Comparison of ENCODE assay signal across 27 mouse cellular contexts in the genomic region with DNA sequence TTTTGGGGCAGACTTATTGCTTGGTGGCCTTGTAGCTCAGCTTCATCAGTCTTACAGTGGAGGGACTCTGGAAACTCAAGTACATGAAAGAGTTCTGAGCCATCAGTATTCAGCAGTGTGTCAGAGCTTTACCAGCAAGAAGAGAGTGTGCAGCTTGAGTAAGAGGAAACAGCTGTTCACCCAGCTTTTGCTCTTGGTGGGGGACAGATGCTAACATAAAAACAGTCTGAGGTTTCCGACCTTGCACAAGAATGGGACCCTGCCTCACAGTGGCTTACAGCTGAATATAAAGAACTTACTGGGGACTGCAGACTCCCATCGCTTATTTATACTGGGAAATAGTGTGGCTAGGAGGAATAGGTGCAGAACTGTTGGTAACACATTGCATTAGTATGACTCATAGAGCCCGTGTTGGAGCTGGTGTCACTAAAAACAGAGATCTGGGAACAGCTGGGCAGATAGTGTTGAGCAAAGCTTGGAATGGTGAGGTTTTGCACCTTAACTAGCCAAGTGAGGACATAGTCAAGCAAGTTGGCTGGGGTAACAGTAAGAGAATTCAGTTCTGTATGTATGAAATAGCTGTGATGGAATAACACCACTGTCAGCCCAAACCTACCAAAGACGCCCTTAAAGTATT. TPM values are rescaled to one million over a fixed set of nuclear protein-coding genes. Genes with fewer than 3 reads are reported as not detected.
DNase-seq lines count a peak whose midpoint lies in the region; ATAC-seq and TF ChIP-seq lines count a peak whose summit lies in the region.
"Had no signal": no experiment of that assay in that cellular context is flagged by ENCODE, and none has a peak within 500 bp of the region (broad histone marks: within the 10 kb centered on the region; RNA-seq: fewer than 3 reads in every experiment).

No protein-coding gene starts in this region.

- H3K27me3 ChIP-seq in C2C12 (ENCODE audit: control insufficient read depth, insufficient read depth, insufficient read length) = no peaks in the 10 kb centered on the region
- no peaks in the 10 kb centered on the region for H3K27me3 ChIP-seq in heart, embryonic 12.5 days (replicated peaks)
- H3K27me3 ChIP-seq: embryonic facial prominence, embryonic 13.5 days; forebrain, embryonic 15.5 days; hindbrain, embryonic 13.5 days; limb, embryonic 15.5 days; liver, embryonic 15.5 days; midbrain, embryonic 12.5 days; stomach, embryonic 15.5 days had no signal

- no peak overlapping the region for H3K9ac ChIP-seq in heart, embryonic 12.5 days
- H3K9ac ChIP-seq: embryonic facial prominence, embryonic 13.5 days; forebrain, embryonic 15.5 days; hindbrain, embryonic 13.5 days; limb, embryonic 15.5 days; liver, embryonic 15.5 days; midbrain, embryonic 12.5 days; stomach, embryonic 15.5 days had no signal

- H3K4me1 ChIP-seq in heart, embryonic 12.5 days (replicated peaks) = no peaks in the 10 kb centered on the region
- H3K4me1 ChIP-seq: embryonic facial prominence, embryonic 13.5 days; forebrain, embryonic 15.5 days; hindbrain, embryonic 13.5 days; limb, embryonic 15.5 days; liver, embryonic 15.5 days; midbrain, embryonic 12.5 days; stomach, embryonic 15.5 days had no signal

- DNase-seq in adrenal gland, adult 2 months = peak; percentile 46
- DNase-seq in adrenal gland, adult 18-20 months (ENCODE audit: low spot score in 2 of 2) = no peak
- DNase-seq in thymus, postnatal 14 days = peak; percentile 33
- no peak for DNase-seq in ovary, postnatal 10 days (ENCODE audit: low spot score)
- no peak for DNase-seq in layer of hippocampus, adult 11-12 months (ENCODE audit: low spot score)
- DNase-seq: B cell, adult 2 months; cerebellum, adult 8-10 months; heart, postnatal 14 days; kidney, postnatal 36 days; layer of hippocampus, adult 9-11 months; retina, postnatal 1 day had no signal

- TF ChIP-seq CTCF in C2C12 (IDR thresholded peaks at IDR 0.05; ENCODE audit: control insufficient read depth, insufficient read depth, insufficient read length) = no peak

- H3K27ac ChIP-seq in heart, embryonic 12.5 days (ENCODE audit: poor library complexity, severe bottlenecking) = no peak overlapping the region
- H3K27ac ChIP-seq: embryonic facial prominence, embryonic 13.5 days; forebrain, embryonic 15.5 days; hindbrain, embryonic 13.5 days; limb, embryonic 15.5 days; liver, embryonic 15.5 days; macrophage; midbrain, embryonic 12.5 days; stomach, embryonic 15.5 days had no signal

- H3K79me2 ChIP-seq in C2C12 (ENCODE audit: control insufficient read depth, insufficient read depth) = no peaks in the 10 kb centered on the region

- H3K36me3 ChIP-seq in C2C12 (ENCODE audit: control insufficient read depth, insufficient read depth) = no peaks in the 10 kb centered on the region
- no peaks in the 10 kb centered on the region for H3K36me3 ChIP-seq in heart, embryonic 12.5 days
- H3K36me3 ChIP-seq: embryonic facial prominence, embryonic 13.5 days; forebrain, embryonic 15.5 days; hindbrain, embryonic 13.5 days; limb, embryonic 15.5 days; liver, embryonic 15.5 days; midbrain, embryonic 12.5 days; stomach, embryonic 15.5 days had no signal

- no peak overlapping the region for H3K4me3 ChIP-seq in C2C12 (ENCODE audit: insufficient read depth, poor library complexity, severe bottlenecking)
- H3K4me3 ChIP-seq in heart, embryonic 12.5 days = no peak overlapping the region
- H3K4me3 ChIP-seq: embryonic facial prominence, embryonic 13.5 days; forebrain, embryonic 15.5 days; hindbrain, embryonic 13.5 days; limb, embryonic 15.5 days; liver, embryonic 15.5 days; midbrain, embryonic 12.5 days; stomach, embryonic 15.5 days had no signal

- no peaks in the 10 kb centered on the region for H3K9me3 ChIP-seq in heart, embryonic 12.5 days (replicated peaks)
- H3K9me3 ChIP-seq: embryonic facial prominence, embryonic 13.5 days; forebrain, embryonic 15.5 days; hindbrain, embryonic 13.5 days; limb, embryonic 15.5 days; liver, embryonic 15.5 days; midbrain, embryonic 12.5 days; stomach, embryonic 15.5 days had no signal

- ATAC-seq in hematopoietic stem cell, adult 5-6 weeks (replicated peaks in 1 of 2; ENCODE audit: insufficient read depth in 1 of 2, low FRiP score in 2 of 2, low TSS enrichment in 1 of 2, low read depth in 1 of 2, poor library complexity in 2 of 2, severe bottlenecking in 2 of 2) = peak; percentile 95 to 97
- no peak for ATAC-seq in heart, embryonic 12.5 days (ENCODE audit: insufficient number of reproducible peaks, low FRiP score)
- ATAC-seq: forebrain, embryonic 15.5 days; intestine, embryonic 16.5 days had no signal

- H3K4me2 ChIP-seq in heart, embryonic 12.5 days = no peak overlapping the region
- H3K4me2 ChIP-seq: embryonic facial prominence, embryonic 13.5 days; forebrain, embryonic 15.5 days; heart, embryonic 11.5 days; hindbrain, embryonic 13.5 days; limb, embryonic 15.5 days; liver, embryonic 15.5 days; midbrain, embryonic 12.5 days; stomach, embryonic 15.5 days had no signal

- no peak overlapping the region for H3ac ChIP-seq in C2C12 (ENCODE audit: control insufficient read depth, insufficient read length, low read depth)

- no peaks in the 10 kb centered on the region for H3K79me3 ChIP-seq in C2C12 (ENCODE audit: low read depth)

- WGBS in heart, embryonic 12.5 days = 66% methylated on average over 4 of the region's 4 CpGs

TF ChIP-seq in C2C12, 6 proteins besides CTCF, POLR2A, EP300 and RAD21:
- TF ChIP-seq MYOD1 (IDR thresholded peaks at IDR 0.05; ENCODE audit: control insufficient read depth, insufficient read length, low read depth) (peak; percentile 95), MAX (IDR thresholded peaks at IDR 0.05) (no peak), FOSL1 (IDR thresholded peaks at IDR 0.05; ENCODE audit: insufficient read depth, low read length, poor library complexity, severe bottlenecking) (no peak), USF1 (IDR thresholded peaks at IDR 0.05; ENCODE audit: low read depth) (no peak), CEBPB (IDR thresholded peaks at IDR 0.05; ENCODE audit: low read depth) (peak; percentile 32)

RNA-seq across cellular contexts. Expression of a gene that starts 37.4 kb away (rescaled TPM):
- total RNA-seq in adrenal gland, adult 2 months (2021) = 10 to 100 TPM; 78.7 to 84.0 TPM
- 91.2 and 99.7 TPM in 2 replicates for polyA plus RNA-seq in adrenal gland, adult 2 months (2012; rRNA removed)
- total RNA-seq in adrenal gland, adult 18-20 months (2021) = 10 to 100 TPM; 64.0 to 83.4 TPM
- 75.1 TPM for polyA plus RNA-seq in C2C12 (2012; fragmentation: generic; extraction: Trizol)
- total RNA-seq in hematopoietic stem cell, adult 5-6 weeks (2017) = 79.0 and 101 TPM in 2 replicates
- 63.3 and 66.2 TPM in 2 replicates for polyA plus RNA-seq in heart, embryonic 12.5 days (2016; fragmentation: Nextera tagmentation; extraction: Ambion mirVana)

RNA-seq across cellular contexts. Expression of a gene that starts 44.5 kb away (rescaled TPM):
- under 1 TPM; 0.06 to 0.17 TPM for total RNA-seq in adrenal gland, adult 2 months (2021)
- not detected in 2 replicates for polyA plus RNA-seq in adrenal gland, adult 2 months (2012; rRNA removed)
- total RNA-seq in adrenal gland, adult 18-20 months (2021) = under 1 TPM in 1 of 2 experiments, not detected in 1; 0.27 TPM
- polyA plus RNA-seq in C2C12 (2012; fragmentation: generic; extraction: Trizol) = not detected
- not detected in 2 replicates for total RNA-seq in hematopoietic stem cell, adult 5-6 weeks (2017)
- 0.04 and 0.10 TPM in 2 replicates for polyA plus RNA-seq in heart, embryonic 12.5 days (2016; fragmentation: Nextera tagmentation; extraction: Ambion mirVana)
- total RNA-seq: gastrocnemius, adult 18-20 months; neutrophil, adult 5-6 weeks had no signal
- polyA plus RNA-seq: lung, embryonic 16.5 days; macrophage had no signal

Comparison
In these comparisons a context has a peak if more than half of its experiments do, and no peak if none do; other contexts are left out.
1. DNase-seq: peak in adrenal gland, adult 2 months (single experiment) and thymus, postnatal 14 days (single experiment); none in adrenal gland, adult 18-20 months (0 of 2), ovary, postnatal 10 days (single experiment) and layer of hippocampus, adult 11-12 months (single experiment).